Mouse (Mus musculus) embryonic facial prominence, embryonic 12.5 days (tissue): ENCODE measurements at regions not wholly inside any gene's neighbourhood (a gene's known extent, or its start where the extent isn't known, plus 50 kb on each side); places are given as distances from the start of the nearest gene placed in this dataset.

Experiments used
- ATAC-seq: fragments of 200-750 bp; cut with Nextera tagmentation; 2 replicates; pipeline ENCODE4 v1.8.0; 2017; ENCODE audit not compliant: insufficient number of reproducible peaks, insufficient read depth, low FRiP score, low TSS enrichment
- H3K27ac ChIP-seq: fragments of 300-500 bp; sonication (generic); 2 replicates; pipeline ENCODE4 v1.5.1; 2016; ENCODE audit warnings: mild to moderate bottlenecking
- H3K27me3 ChIP-seq: fragments of 300-500 bp; sonication (generic); 2 replicates; pipeline ENCODE4 v1.6.1; 2016; ENCODE audit warnings: mild to moderate bottlenecking, moderate library complexity
- H3K36me3 ChIP-seq: fragments of 300-500 bp; sonication (generic); 2 replicates; pipeline ENCODE4 v1.6.1; 2016; ENCODE audit warnings: mild to moderate bottlenecking
- H3K4me1 ChIP-seq: fragments of 300-500 bp; sonication (generic); 2 replicates; pipeline ENCODE4 v1.6.1; 2016
- H3K4me2 ChIP-seq: fragments of 300-500 bp; sonication (generic); replicated peaks from 2 replicates; pipeline ENCODE4 v1.6.1; 2016; ENCODE audit warnings: mild to moderate bottlenecking, moderate library complexity
- H3K4me3 ChIP-seq: fragments of 300-500 bp; sonication (generic); 2 replicates; pipeline ENCODE4 v1.5.1; 2016; ENCODE audit warnings: mild to moderate bottlenecking
- H3K9ac ChIP-seq: fragments of 300-500 bp; sonication (generic); 2 replicates; pipeline ENCODE4 v1.6.1; 2016; ENCODE audit warnings: mild to moderate bottlenecking, moderate library complexity
- H3K9me3 ChIP-seq: fragments of 300-500 bp; sonication (generic); 2 replicates; pipeline ENCODE4 v1.6.1; 2016; ENCODE audit warnings: mild to moderate bottlenecking, moderate library complexity
- WGBS: fragments of 180-500 bp; shearing (Covaris S2); methylation state at CpG from one replicate; pipeline ENCODE4 v1.1.7; 2016; 5-methylcytosine and 5-hydroxymethylcytosine counted together

DNA sequence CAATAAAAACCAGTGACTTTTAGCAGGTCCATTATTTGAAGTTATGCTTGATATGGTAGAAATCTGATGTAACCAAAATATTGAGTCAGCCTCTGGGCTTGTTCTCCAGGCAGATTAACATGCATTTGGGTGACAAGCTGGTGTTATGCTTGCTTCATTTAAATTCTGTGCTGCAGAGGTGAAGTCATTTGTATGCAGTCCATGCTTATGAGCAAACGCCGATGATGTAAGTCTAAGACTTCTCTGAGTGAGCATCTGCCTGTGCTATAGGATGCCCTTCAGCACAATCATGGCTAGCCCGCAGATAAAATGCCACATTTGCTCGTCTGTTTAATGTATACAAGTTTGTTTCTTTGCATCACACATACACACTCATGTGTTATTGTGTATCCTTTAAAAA lies 355.4 kb upstream of the Fam49a start:
- ATAC-seq: no peak
- WGBS: 84% methylated on average over 4 of the region's 4 CpGs

More for the DNA sequence above, 355.4 kb upstream of the Fam49a start:
- no peaks in the 10 kb centered on the region for H3K9me3 ChIP-seq
- no peaks in the 10 kb centered on the region for H3K36me3 ChIP-seq
- H3K4me3 ChIP-seq: no peak overlapping the region
- H3K4me2 ChIP-seq: no peak overlapping the region
- H3K27me3 ChIP-seq: no peaks in the 10 kb centered on the region
- H3K9ac ChIP-seq: no peak overlapping the region
- H3K4me1 ChIP-seq: no peaks in the 10 kb centered on the region
- no peak overlapping the region for H3K27ac ChIP-seq
